Mouse (Mus musculus) urinary bladder, postnatal 36 days (tissue): ENCODE measurements around the gene Scarf1.
A peak's percentile ranks its signal among the peaks of the same experiment; 100 is the strongest.

Experiments used
- DNase-seq, 2 experiments: peaks; one replicate each; pipeline ENCODE4 v3.0.0; 2022; ENCODE audit warnings: low spot score in 2 of 2, mixed read lengths in 1 of 2

Gene Scarf1

GRCm38 (mm10) chr11:75513336-75513735 lies at the start of gene Scarf1:
Gene Scarf1 (plus strand): TSS chr11:75513540.
- DNase-seq, result peak in 1 of 2 experiments; percentile 37

DNA sequence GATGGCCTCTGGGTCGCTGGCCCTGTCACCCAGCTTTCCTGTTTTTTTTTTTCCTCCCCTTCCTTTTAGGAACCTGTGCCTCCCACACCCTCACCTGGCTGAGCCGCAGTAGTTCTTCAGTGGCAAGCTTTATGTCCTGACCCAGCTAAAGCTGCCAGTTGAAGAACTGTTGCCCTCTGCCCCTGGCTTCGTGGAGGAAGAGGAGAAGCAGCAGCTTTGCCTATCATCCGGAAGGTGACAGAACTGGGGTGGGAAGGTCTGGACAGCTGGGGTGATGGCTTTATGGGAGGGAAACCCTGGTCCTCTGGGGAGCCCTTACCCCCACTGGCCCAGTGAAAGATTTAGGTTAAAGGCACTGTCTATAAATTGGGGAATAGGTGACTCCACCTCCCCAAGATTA lies 49.7 kb upstream of the Scarf1 start:
- no peak for DNase-seq

DNA sequence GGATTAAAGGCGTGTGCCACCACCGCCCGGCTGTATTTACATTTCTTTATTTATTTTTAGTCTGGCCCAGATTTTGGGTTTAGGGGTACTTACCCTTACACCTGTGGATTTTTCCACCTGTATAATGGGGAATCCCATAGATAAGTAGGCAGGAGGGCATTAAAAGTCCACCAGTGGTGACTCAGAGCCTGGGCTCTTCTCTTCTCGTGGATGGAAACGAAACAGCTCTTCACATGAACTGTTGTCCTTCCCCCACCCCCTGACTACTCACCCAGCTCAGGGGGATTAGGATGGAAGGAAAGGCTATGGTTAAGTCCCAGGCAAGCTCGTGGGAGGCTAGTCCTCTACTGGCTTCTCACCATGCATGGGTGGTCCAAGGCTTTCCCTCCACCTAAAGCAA lies 48.9 kb upstream of the Scarf1 start:
- no peak for DNase-seq

DNA sequence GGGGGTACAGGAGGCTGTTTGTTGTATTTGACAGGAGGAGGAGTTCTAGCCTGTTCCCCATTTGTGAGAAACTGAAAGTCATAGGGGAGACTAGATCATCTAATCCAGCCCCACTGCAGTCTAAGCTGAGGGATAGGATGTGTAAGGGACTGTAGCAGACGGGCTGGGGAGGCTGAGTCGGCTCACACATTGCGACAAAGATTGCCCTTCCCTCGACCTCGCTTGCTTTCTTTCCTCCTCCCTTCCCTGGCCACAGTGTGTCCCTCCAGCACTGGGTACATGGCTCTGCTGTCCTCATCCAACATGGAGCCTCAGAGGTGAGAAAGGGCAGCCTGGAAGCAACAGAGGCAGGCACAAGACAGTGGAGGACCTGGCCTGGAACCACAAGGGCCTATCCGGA lies 48.3 kb upstream of the Scarf1 start:
- no peak for DNase-seq

- DNase-seq, result no peak
Measured at GRCm38 (mm10) chr11:75466731-75467505, 46.4 kb upstream of the Scarf1 start.

DNA sequence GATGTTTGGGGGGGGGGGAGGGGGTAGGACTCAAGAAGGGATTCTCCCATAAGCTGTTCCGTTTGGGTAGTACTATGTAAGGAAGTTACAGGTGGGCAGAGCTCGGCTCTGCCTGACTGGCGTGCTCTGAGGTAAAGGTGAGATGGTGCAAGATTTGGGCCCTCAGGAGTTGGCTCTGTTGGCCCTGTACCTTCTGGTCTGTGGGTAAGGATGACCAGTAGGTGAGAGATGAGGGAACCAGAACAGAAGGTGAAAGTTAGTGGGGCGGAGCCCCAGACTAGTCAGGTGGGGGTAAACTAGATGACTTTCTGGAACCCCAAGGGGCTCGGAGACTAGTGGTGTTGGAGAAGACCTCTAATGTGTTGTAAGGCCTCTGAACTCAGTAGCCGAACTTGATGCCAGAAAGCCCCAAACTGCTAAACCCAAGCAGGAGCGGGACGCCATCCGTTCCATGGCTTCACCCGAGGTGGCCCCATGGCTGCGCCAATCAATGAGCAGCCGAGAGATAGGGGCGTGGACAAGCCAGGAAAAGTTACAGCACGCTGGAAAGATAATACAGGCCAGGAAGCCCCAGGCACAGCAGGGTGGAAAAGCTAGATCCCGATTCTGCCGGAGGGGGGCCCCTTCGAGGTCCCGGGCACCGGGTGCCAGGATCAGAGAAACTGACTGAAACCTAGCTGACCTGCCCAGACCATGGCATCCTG lies 45.7 kb upstream of the Scarf1 start:
- peak in 1 of 2 experiments; percentile 60 for DNase-seq

- no peak for DNase-seq
Measured at GRCm38 (mm10) chr11:75468410-75468809, 44.9 kb upstream of the Scarf1 start.

- no peak for DNase-seq
Measured at GRCm38 (mm10) chr11:75469261-75469660, 44.1 kb upstream of the Scarf1 start.

GRCm38 (mm10) chr11:75470675-75471074 lies 42.7 kb upstream of the Scarf1 start:
- DNase-seq, result no peak

DNA sequence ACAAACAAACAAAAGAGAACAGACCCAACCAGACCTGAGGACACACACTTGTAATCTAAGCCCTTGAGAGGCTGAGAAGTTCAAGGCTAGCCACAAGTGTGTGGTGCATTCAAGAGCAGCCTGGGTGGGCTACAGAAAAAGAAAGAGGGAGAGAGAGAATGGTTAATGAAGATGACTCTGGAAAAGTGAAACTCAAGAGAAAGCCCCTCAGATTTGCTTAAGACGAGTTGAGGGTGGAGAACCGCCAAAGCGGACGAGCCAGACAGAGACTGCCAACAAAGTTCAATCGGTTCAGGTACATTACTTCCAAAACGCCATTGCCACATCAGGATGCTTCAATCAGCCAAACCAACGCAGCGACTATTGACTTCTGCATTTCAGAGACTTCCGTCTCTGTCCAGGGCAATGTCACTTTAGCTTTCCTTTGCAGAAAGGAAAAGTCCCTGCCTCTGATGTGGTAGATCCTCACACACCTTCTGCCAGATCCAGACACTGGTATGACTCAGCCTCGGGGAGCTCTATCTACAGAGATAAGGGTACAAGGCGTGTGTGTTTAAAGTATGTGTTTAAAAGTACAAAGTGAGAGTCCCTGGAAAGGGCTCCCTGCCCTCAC lies 40.8 kb upstream of the Scarf1 start:
- no peak for DNase-seq

DNA sequence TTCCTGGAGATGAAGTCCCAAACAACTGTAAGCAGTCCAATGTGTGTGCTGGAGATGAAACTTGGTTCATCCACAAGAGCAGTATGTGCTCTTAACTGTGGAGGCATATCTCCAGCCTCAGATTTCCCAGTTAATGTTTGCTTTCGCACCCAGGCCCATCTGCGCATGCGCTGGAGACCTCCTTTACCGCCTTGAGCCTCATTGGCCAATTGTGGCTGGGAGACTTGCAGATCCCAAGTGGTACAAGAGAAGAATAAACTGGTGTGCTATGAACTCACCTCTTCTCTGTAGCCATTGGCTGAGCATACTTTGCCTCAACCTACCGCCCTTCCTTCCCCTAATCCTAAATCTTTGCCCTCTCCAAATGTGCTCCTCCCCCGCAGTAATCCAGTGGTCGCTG lies 40.0 kb upstream of the Scarf1 start:
- no peak for DNase-seq

DNA sequence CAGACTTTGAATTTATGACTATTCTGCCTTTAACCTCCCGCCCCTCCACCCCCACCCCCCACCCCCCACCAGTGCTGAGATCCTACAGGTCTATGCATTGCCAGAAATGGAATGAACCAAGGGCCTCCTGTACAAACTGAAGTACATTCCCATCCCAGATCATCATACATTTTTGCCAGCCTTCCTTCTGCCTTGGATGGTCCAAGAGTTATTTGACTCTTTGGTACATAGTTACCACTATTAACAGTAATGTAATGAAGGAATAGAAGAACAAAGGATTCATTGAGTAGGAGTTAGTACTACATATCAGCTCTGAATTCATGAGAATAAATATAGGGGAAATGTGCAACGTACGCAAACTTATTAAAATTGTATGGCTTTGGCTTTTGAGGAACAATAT lies 27.1 kb upstream of the Scarf1 start:
- DNase-seq, result no peak

DNA sequence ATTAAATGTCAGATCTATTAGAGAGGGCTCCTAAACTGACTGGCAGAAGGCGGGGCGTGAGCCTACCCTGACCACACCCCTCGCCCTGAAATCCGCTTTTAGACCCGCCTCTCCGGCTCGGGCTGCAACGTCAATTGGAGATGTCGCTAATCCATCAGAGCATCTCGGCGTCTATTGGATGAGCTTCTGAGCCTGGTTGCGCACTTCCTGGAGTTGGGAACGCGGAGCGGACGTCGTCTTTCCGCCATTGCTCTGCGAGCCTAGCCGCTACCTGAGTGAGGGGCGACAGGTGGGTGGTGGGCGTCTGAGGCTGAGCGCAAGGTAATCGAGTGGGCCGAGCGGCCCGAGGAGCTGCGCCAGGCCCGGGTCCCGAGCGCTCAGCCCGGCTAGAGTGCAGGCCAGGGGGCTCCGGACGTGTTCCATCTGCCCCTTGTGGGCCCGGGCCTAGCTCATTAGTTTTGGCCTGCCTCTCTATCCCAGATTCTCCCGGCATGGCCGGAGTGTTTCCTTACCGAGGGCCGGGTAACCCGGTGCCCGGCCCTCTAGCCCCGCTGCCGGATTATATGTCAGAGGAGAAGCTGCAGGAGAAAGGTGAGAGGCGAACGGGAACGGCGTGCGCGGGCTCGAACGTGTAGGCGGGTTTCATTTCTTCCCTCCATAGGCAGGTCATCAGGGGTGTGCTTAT lies 26.6 kb upstream of the Scarf1 start, which contains the start of gene Prpf8:
Prpf8 (plus strand) TSS at position 216 of the 685 bp plus-strand sequence.
- DNase-seq, result peak; percentile 97

DNA sequence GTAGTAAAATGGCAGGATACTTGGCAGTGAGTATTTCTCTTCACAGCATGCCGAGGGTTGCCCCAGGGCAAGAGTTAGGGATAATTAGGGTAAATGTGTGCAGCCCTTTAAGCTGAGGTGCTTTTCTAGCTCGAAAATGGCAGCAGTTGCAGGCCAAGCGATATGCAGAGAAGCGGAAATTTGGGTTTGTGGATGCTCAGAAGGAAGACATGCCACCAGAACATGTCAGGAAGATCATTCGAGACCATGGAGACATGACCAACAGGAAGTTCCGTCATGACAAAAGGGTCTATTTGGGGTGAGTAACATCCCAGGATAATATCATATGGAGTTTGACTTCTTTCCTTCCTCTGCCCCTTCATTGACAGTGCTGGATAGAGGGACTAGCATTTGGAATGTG lies 25.8 kb upstream of the Scarf1 start:
- DNase-seq, result no peak

GRCm38 (mm10) chr11:75494296-75495049 lies 18.9 kb upstream of the Scarf1 start:
- no peak for DNase-seq

- DNase-seq, result no peak
Measured at GRCm38 (mm10) chr11:75498126-75498525, 15.2 kb upstream of the Scarf1 start.

- DNase-seq, result no peak
Measured at GRCm38 (mm10) chr11:75508162-75508561, 5.2 kb upstream of the Scarf1 start.

- no peak for DNase-seq
Measured at GRCm38 (mm10) chr11:75508904-75509303, 4.4 kb upstream of the Scarf1 start.

- peak; percentile 68 to 69 for DNase-seq
Measured at GRCm38 (mm10) chr11:75509741-75510626, 3.4 kb upstream of the Scarf1 start, which contains the start of gene Rilp. Gene Rilp (plus strand): TSS chr11:75510094.

GRCm38 (mm10) chr11:75510627-75510993 lies 2.7 kb upstream of the Scarf1 start:
- DNase-seq, result peak; percentile 88 to 92
